Mouse (Mus musculus) hindbrain, embryonic 12.5 days (tissue): ENCODE results near the gene Rnf212b. TPM values are rescaled to one million over a fixed set of nuclear protein-coding genes. Genes with fewer than 3 reads are reported as not detected.

ENCODE experiments used
- ATAC-seq: fragments of 200-750 bp; cut with Nextera tagmentation; 2 replicates; pipeline ENCODE4 v1.8.0; 2017; ENCODE audit warnings: moderate TSS enrichment; ENCODE audit not compliant: low FRiP score
- H3K27ac ChIP-seq: fragments of 300-500 bp; sonication (generic); 2 replicates; pipeline ENCODE4 v1.5.1; 2016; ENCODE audit warnings: mild to moderate bottlenecking
- H3K27me3 ChIP-seq: fragments of 300-500 bp; sonication (generic); 2 replicates; pipeline ENCODE4 v1.6.1; 2016; ENCODE audit warnings: mild to moderate bottlenecking
- H3K36me3 ChIP-seq: fragments of 300-500 bp; sonication (generic); 2 replicates; pipeline ENCODE4 v1.6.1; 2016; ENCODE audit warnings: mild to moderate bottlenecking
- H3K4me1 ChIP-seq: fragments of 300-500 bp; sonication (generic); 2 replicates; pipeline ENCODE4 v1.6.1; 2016
- H3K4me2 ChIP-seq: fragments of 300-500 bp; sonication (generic); replicated peaks from 2 replicates; pipeline ENCODE4 v1.6.1; 2016; ENCODE audit warnings: mild to moderate bottlenecking
- H3K4me3 ChIP-seq: fragments of 300-500 bp; sonication (generic); 2 replicates; pipeline ENCODE4 v1.5.1; 2016; ENCODE audit warnings: mild to moderate bottlenecking
- H3K9ac ChIP-seq: fragments of 300-500 bp; sonication (generic); 2 replicates; pipeline ENCODE4 v1.6.1; 2016; ENCODE audit warnings: mild to moderate bottlenecking, moderate library complexity
- H3K9me3 ChIP-seq: fragments of 300-500 bp; sonication (generic); replicated peaks from 2 replicates; pipeline ENCODE4 v1.6.1; 2016; ENCODE audit warnings: mild to moderate bottlenecking
- WGBS: fragments of 180-500 bp; shearing (Covaris S2); methylation state at CpG from one replicate; pipeline ENCODE4 v1.1.7; 2016; 5-methylcytosine and 5-hydroxymethylcytosine counted together
- polyA plus RNA-seq: library from polyadenylated mRNA; unstranded; fragments of >200 nt; fragmentation: Nextera tagmentation; extraction: Ambion mirVana; gene quantifications from 2 replicates; pipeline ENCODE4 v1.2.1, GENCODE M21; 2016

Gene Rnf212b
- polyA plus RNA-seq, 1 experiment from 2014 or later, result not detected

GRCm38 (mm10) chr14:54808718-54809667, 4.9 kb upstream of the Rnf212b start:
- H3K4me3 ChIP-seq, result no peak overlapping the region
- no peak overlapping the region for H3K4me2 ChIP-seq
- H3K9ac ChIP-seq, result no peak overlapping the region
- H3K4me1 ChIP-seq, result no peaks in the 10 kb centered on the region
- no peak overlapping the region for H3K27ac ChIP-seq
- no peak for ATAC-seq
- H3K9me3 ChIP-seq, result no peaks in the 10 kb centered on the region
- no peaks in the 10 kb centered on the region for H3K36me3 ChIP-seq
- H3K27me3 ChIP-seq, result no peaks in the 10 kb centered on the region
- 84% methylated on average over 4 of the region's 4 CpGs for WGBS

- 90% methylated on average over 3 of the region's 3 CpGs for WGBS
- no peak for ATAC-seq
Observed at GRCm38 (mm10) chr14:54809668-54810033, 4.3 kb upstream of the Rnf212b start.

DNA sequence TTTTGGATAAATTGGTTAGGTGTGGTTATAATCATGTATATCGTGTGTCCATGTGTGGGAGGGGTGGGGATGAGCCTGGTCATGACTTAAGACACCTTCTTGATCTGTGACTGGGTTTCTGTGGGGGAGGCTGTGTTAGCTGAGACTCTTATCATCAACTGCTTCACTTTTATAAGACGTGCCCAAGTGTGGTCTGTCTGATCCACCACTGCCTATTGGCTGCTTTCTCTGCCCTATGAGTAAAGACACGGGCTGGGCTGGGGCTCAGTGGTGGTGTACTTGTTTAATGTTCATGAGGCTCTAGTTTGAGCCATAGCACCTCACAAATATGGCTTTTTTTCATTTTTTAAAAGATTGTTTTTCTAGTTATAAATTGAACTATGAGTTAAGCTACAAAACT, 1.8 kb downstream of the Rnf212b start:
- Histone ChIP-seq H3K36me3 (no peaks in the 10 kb centered on the region), H3K9ac (no peak overlapping the region), H3K4me3 (no peak overlapping the region), H3K27ac (no peak overlapping the region), H3K4me1 (no peaks in the 10 kb centered on the region), H3K27me3 (no peaks in the 10 kb centered on the region), H3K4me2 (no peak overlapping the region), H3K9me3 (no peaks in the 10 kb centered on the region)
- WGBS, result 74% methylated on average over 3 of the region's 3 CpGs
- no peak for ATAC-seq

More at GRCm38 (mm10) chr14:54809668-54810033, 4.3 kb upstream of the Rnf212b start:
- Histone ChIP-seq H3K4me3 (no peak overlapping the region), H3K4me2 (no peak overlapping the region), H3K4me1 (no peaks in the 10 kb centered on the region), H3K9ac (no peak overlapping the region), H3K36me3 (no peaks in the 10 kb centered on the region), H3K27ac (no peak overlapping the region), H3K27me3 (no peaks in the 10 kb centered on the region), H3K9me3 (no peaks in the 10 kb centered on the region)

- no peaks in the 10 kb centered on the region for H3K27me3 ChIP-seq
- no peak overlapping the region for H3K9ac ChIP-seq
- no peaks in the 10 kb centered on the region for H3K9me3 ChIP-seq
- no peaks in the 10 kb centered on the region for H3K36me3 ChIP-seq
- H3K27ac ChIP-seq, result no peak overlapping the region
- no peak for ATAC-seq
- H3K4me2 ChIP-seq, result no peak overlapping the region
- no peak overlapping the region for H3K4me3 ChIP-seq
- 48% methylated on average over 2 of the region's 2 CpGs for WGBS
- H3K4me1 ChIP-seq, result no peaks in the 10 kb centered on the region
Observed at GRCm38 (mm10) chr14:54817791-54818190, 3.9 kb downstream of the Rnf212b start.

DNA sequence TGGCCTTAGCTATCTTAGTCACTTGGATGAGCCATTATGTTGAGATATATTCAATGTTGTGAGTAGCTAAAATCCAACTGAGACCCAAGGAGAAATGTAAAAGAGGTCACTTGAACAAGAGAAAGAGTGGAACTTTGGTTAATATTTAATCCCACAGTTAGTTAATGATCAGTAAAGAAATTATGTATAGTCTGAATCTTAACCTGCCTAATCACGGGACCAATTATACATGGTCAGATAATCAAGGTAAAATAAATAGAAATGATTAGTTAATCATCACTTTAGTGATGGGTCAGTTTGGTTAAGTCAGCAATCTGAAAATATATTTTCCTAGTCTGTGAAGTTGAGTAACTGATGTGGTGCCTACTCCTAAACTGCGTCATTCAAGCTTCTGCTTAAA, 8.4 kb downstream of the Rnf212b start:
- Histone ChIP-seq H3K4me3 (no peak overlapping the region), H3K27ac (no peak overlapping the region), H3K36me3 (no peaks in the 10 kb centered on the region), H3K9ac (no peak overlapping the region), H3K4me1 (no peaks in the 10 kb centered on the region), H3K27me3 (no peaks in the 10 kb centered on the region), H3K4me2 (no peak overlapping the region), H3K9me3 (no peaks in the 10 kb centered on the region)
- 83% methylated on average over 2 of the region's 2 CpGs for WGBS
- no peak for ATAC-seq

- no peaks in the 10 kb centered on the region for H3K4me1 ChIP-seq
- no peaks in the 10 kb centered on the region for H3K36me3 ChIP-seq
- H3K27me3 ChIP-seq, result no peaks in the 10 kb centered on the region
- ATAC-seq, result no peak
- no peak overlapping the region for H3K4me2 ChIP-seq
- no peaks in the 10 kb centered on the region for H3K9me3 ChIP-seq
- no peak overlapping the region for H3K9ac ChIP-seq
- H3K27ac ChIP-seq, result no peak overlapping the region
- no peak overlapping the region for H3K4me3 ChIP-seq
- 86% methylated on average over 1 of the region's 1 CpGs for WGBS
Observed at GRCm38 (mm10) chr14:54823716-54824115, 9.8 kb downstream of the Rnf212b start.

GRCm38 (mm10) chr14:54843461-54843860, 29.5 kb downstream of the Rnf212b start:
- Histone ChIP-seq H3K27ac (no peak overlapping the region), H3K27me3 (no peaks in the 10 kb centered on the region), H3K9me3 (no peaks in the 10 kb centered on the region), H3K4me3 (no peak overlapping the region), H3K4me1 (no peaks in the 10 kb centered on the region), H3K9ac (no peak overlapping the region), H3K4me2 (no peak overlapping the region), H3K36me3 (no peaks in the 10 kb centered on the region)
- 2% methylated on average over 4 of the region's 4 CpGs for WGBS
- no peak for ATAC-seq

GRCm38 (mm10) chr14:54855726-54856125, 41.8 kb downstream of the Rnf212b start:
- Histone ChIP-seq H3K27ac (no peak overlapping the region), H3K9ac (no peak overlapping the region), H3K4me2 (no peak overlapping the region), H3K9me3 (no peaks in the 10 kb centered on the region), H3K36me3 (peaks cover 32% of the 10 kb centered on the region), H3K4me3 (no peak overlapping the region), H3K27me3 (no peaks in the 10 kb centered on the region), H3K4me1 (no peaks in the 10 kb centered on the region)
- WGBS, result 90% methylated on average over 3 of the region's 3 CpGs
- no peak for ATAC-seq

- 91% methylated on average over 7 of the region's 7 CpGs for WGBS
- Histone ChIP-seq H3K27ac (no peak overlapping the region), H3K4me3 (no peak overlapping the region), H3K27me3 (no peaks in the 10 kb centered on the region), H3K36me3 (peaks cover 32% of the 10 kb centered on the region), H3K9me3 (no peaks in the 10 kb centered on the region), H3K4me2 (no peak overlapping the region), H3K9ac (no peak overlapping the region), H3K4me1 (no peaks in the 10 kb centered on the region)
- no peak for ATAC-seq
Observed at GRCm38 (mm10) chr14:54856703-54857102, 42.8 kb downstream of the Rnf212b start.

GRCm38 (mm10) chr14:54857891-54858290, 44.0 kb downstream of the Rnf212b start:
- Histone ChIP-seq H3K36me3 (peaks cover 32% of the 10 kb centered on the region), H3K27me3 (no peaks in the 10 kb centered on the region), H3K27ac (no peak overlapping the region), H3K9ac (0 out of 2 replicates have a peak overlapping the region, but pooled peaks have one; percentile 13), H3K9me3 (no peaks in the 10 kb centered on the region), H3K4me3 (no peak overlapping the region), H3K4me2 (no peak overlapping the region), H3K4me1 (no peaks in the 10 kb centered on the region)
- ATAC-seq, result no peak
- WGBS, result 94% methylated on average over 9 of the region's 9 CpGs

- 28% methylated on average over 2 of the region's 2 CpGs for WGBS
- Histone ChIP-seq H3K4me2 (no peak overlapping the region), H3K9me3 (no peaks in the 10 kb centered on the region), H3K4me3 (no peak overlapping the region), H3K4me1 (peaks cover 4% of the 10 kb centered on the region), H3K27ac (no peak overlapping the region), H3K9ac (no peak overlapping the region), H3K27me3 (no peaks in the 10 kb centered on the region), H3K36me3 (peaks cover 23% of the 10 kb centered on the region)
- ATAC-seq, result no peak
Observed at GRCm38 (mm10) chr14:54860511-54860910, 46.6 kb downstream of the Rnf212b start.

DNA sequence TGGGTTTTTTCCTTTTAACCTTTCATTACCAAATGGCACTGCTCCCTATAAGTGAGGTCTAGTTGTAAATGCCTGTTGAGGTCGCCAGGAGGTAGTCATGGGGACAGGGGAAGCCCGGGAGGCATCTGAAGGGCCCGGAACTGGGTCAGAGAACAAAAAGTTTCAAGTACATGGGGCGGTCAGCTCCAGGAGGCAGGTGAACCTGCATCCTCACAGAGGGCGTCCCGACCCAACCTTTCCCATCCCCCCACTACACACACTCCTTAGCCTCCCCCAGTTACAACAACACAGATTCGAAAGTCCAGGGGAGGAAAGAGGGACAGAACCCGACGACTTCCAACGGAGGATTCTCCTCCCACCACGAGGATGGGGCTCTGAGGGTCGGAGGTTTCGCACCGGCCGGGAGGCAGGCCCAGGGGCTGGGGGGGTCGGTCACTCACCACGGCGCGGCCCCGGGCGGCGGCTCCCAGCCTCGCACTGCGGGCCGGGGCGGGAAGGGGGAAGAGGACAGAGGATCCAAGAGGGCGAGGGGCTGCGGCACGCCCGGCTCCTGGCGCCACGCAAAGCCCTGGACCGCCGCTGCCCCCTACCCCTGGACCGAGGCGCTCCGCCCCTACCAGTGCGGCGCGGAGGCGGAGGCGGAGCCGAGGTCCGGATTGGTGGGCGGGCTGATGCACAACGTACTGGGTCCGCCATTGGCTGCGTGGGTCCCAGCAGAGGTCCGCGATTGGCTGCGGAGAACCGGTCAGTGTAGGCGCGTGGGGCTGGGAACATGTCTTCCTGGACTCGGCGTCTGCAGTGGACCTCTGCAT, 49.8 kb downstream of the Rnf212b start:
- peak overlapping the region; percentile 94 for H3K4me3 ChIP-seq
- under 1% methylated on average over 55 of the region's 56 CpGs for WGBS
- H3K4me2 ChIP-seq, result peak overlapping the region; percentile 70
- peak; percentile 100 for ATAC-seq
- peak overlapping the region; percentile 94 for H3K9ac ChIP-seq
- no peaks in the 10 kb centered on the region for H3K27me3 ChIP-seq
- H3K36me3 ChIP-seq, result no peaks in the 10 kb centered on the region
- peak overlapping the region; percentile 75 for H3K27ac ChIP-seq
- H3K4me1 ChIP-seq, result peaks cover 4% of the 10 kb centered on the region
- no peaks in the 10 kb centered on the region for H3K9me3 ChIP-seq
